Mouse (Mus musculus) hindbrain, embryonic 16.5 days (tissue): Measurements from ENCODE around the gene Stk32c. TPM values are rescaled to one million over a fixed set of nuclear protein-coding genes. Genes with fewer than 3 reads are reported as not detected.

Experiments
- ATAC-seq: fragments of 200-750 bp; cut with Nextera tagmentation; 2 replicates; pipeline ENCODE4 v1.8.0; 2017; ENCODE audit warnings: moderate TSS enrichment, moderate library complexity
- H3K27ac ChIP-seq: fragments of 300-500 bp; sonication (generic); 2 replicates; pipeline ENCODE4 v1.5.1; 2014; ENCODE audit warnings: low read depth, mild to moderate bottlenecking, control low read depth, low read length, moderate library complexity
- H3K27me3 ChIP-seq: fragments of 300-500 bp; sonication (generic); replicated peaks from 2 replicates; pipeline ENCODE4 v1.6.1; 2014; ENCODE audit warnings: low read length; ENCODE audit not compliant: control insufficient read depth, insufficient read depth
- H3K36me3 ChIP-seq: fragments of 300-500 bp; sonication (generic); 2 replicates; pipeline ENCODE4 v1.6.1; 2014; ENCODE audit warnings: mild to moderate bottlenecking, low read length, moderate library complexity, mixed read lengths; ENCODE audit not compliant: control insufficient read depth, insufficient read depth
- H3K4me1 ChIP-seq: fragments of 300-500 bp; sonication (generic); 2 replicates; pipeline ENCODE4 v1.6.1; 2014; ENCODE audit warnings: low read depth, low read length; ENCODE audit not compliant: control insufficient read depth, insufficient read depth
- H3K4me2 ChIP-seq: fragments of 300-500 bp; sonication (generic); 2 replicates; pipeline ENCODE4 v1.6.1; 2014; ENCODE audit warnings: mild to moderate bottlenecking, low read length, control low read depth, moderate library complexity
- H3K4me3 ChIP-seq: fragments of 300-500 bp; sonication (generic); 2 replicates; pipeline ENCODE4 v1.5.1; 2014; ENCODE audit warnings: mild to moderate bottlenecking, low read length, control low read depth, moderate library complexity
- H3K9ac ChIP-seq: fragments of 300-500 bp; sonication (generic); 2 replicates; pipeline ENCODE4 v1.6.1; 2014; ENCODE audit warnings: low read depth, mild to moderate bottlenecking, control low read depth, low read length, moderate library complexity
- H3K9me3 ChIP-seq: fragments of 300-500 bp; sonication (generic); 2 replicates; pipeline ENCODE4 v1.6.1; 2014; ENCODE audit warnings: mild to moderate bottlenecking, low read length, moderate library complexity; ENCODE audit not compliant: control insufficient read depth
- whole genome bisulfite sequencing: fragments of 180-500 bp; shearing (Covaris S2); extraction: QIAGEN DNeasy Blood & Tissue Kit; methylation state at CpG from one replicate; pipeline ENCODE4 v1.1.7; 2014; 5-methylcytosine and 5-hydroxymethylcytosine counted together
- polyA plus RNA-seq: library from polyadenylated mRNA; unstranded; fragments of >200 nt; fragmentation: Nextera tagmentation; extraction: Ambion mirVana; gene quantifications from 2 replicates; pipeline ENCODE4 v1.2.1, GENCODE M21; 2015

Gene Stk32c
- polyA plus RNA-seq, 1 experiment from 2014 or later = 3.0 TPM

GRCm38 (mm10) chr7:139213751-139214150, 644 bp upstream of the Stk32c start:
- Histone ChIP-seq H3K27ac (peak overlapping the region; percentile 75), H3K9me3 (no peaks in the 10 kb centered on the region), H3K36me3 (no peaks in the 10 kb centered on the region), H3K27me3 (no peaks in the 10 kb centered on the region), H3K4me1 (peaks cover 9% of the 10 kb centered on the region), H3K4me3 (peak overlapping the region; percentile 63), H3K4me2 (peak overlapping the region; percentile 73), H3K9ac (peak overlapping the region; percentile 75; the same call in 1 of the 2 replicates)
- peak; percentile 15 for ATAC-seq
- 62% methylated on average over 3 of the region's 3 CpGs for WGBS

GRCm38 (mm10) chr7:139211761-139212160, 1.3 kb downstream of the Stk32c start:
- no peak overlapping the region for H3K4me2 ChIP-seq
- peaks cover 9% of the 10 kb centered on the region for H3K4me1 ChIP-seq
- ATAC-seq = no peak
- H3K27me3 ChIP-seq = no peaks in the 10 kb centered on the region
- no peak overlapping the region for H3K9ac ChIP-seq
- no peaks in the 10 kb centered on the region for H3K36me3 ChIP-seq
- no peaks in the 10 kb centered on the region for H3K9me3 ChIP-seq
- WGBS = 83% methylated on average over 6 of the region's 6 CpGs
- H3K4me3 ChIP-seq = no peak overlapping the region
- H3K27ac ChIP-seq = no peak overlapping the region

GRCm38 (mm10) chr7:139208773-139209095, 4.4 kb downstream of the Stk32c start:
- Histone ChIP-seq H3K4me2 (no peak overlapping the region), H3K36me3 (no peaks in the 10 kb centered on the region), H3K4me1 (peaks cover 9% of the 10 kb centered on the region), H3K4me3 (no peak overlapping the region), H3K9ac (no peak overlapping the region), H3K27me3 (no peaks in the 10 kb centered on the region), H3K9me3 (no peaks in the 10 kb centered on the region), H3K27ac (no peak overlapping the region)
- WGBS = 88% methylated on average over 4 of the region's 4 CpGs
- ATAC-seq = no peak

GRCm38 (mm10) chr7:139208023-139208772, 4.9 kb downstream of the Stk32c start:
- ATAC-seq = no peak
- no peak overlapping the region for H3K4me2 ChIP-seq
- H3K36me3 ChIP-seq = no peaks in the 10 kb centered on the region
- H3K27ac ChIP-seq = no peak overlapping the region
- H3K4me3 ChIP-seq = no peak overlapping the region
- no peaks in the 10 kb centered on the region for H3K9me3 ChIP-seq
- peaks cover 5% of the 10 kb centered on the region for H3K4me1 ChIP-seq
- WGBS = 33% methylated on average over 7 of the region's 7 CpGs
- no peak overlapping the region for H3K9ac ChIP-seq
- no peaks in the 10 kb centered on the region for H3K27me3 ChIP-seq

GRCm38 (mm10) chr7:139201209-139201608, 11.9 kb downstream of the Stk32c start:
- Histone ChIP-seq H3K4me3 (no peak overlapping the region), H3K27me3 (no peaks in the 10 kb centered on the region), H3K4me1 (no peaks in the 10 kb centered on the region), H3K4me2 (no peak overlapping the region), H3K9ac (no peak overlapping the region), H3K36me3 (no peaks in the 10 kb centered on the region), H3K9me3 (no peaks in the 10 kb centered on the region), H3K27ac (no peak overlapping the region)
- WGBS = 66% methylated on average over 6 of the region's 6 CpGs
- ATAC-seq = no peak

GRCm38 (mm10) chr7:139200108-139200507, 13.0 kb downstream of the Stk32c start:
- Histone ChIP-seq H3K27me3 (no peaks in the 10 kb centered on the region), H3K4me2 (no peak overlapping the region), H3K4me1 (no peaks in the 10 kb centered on the region), H3K9me3 (no peaks in the 10 kb centered on the region), H3K27ac (no peak overlapping the region), H3K4me3 (no peak overlapping the region), H3K36me3 (no peaks in the 10 kb centered on the region), H3K9ac (0 out of 2 replicates have a peak overlapping the region, but pooled peaks have one; percentile 22)
- ATAC-seq = peak; percentile 76
- 26% methylated on average over 7 of the region's 7 CpGs for WGBS

GRCm38 (mm10) chr7:139197022-139197421, 16.1 kb downstream of the Stk32c start:
- Histone ChIP-seq H3K9ac (no peak overlapping the region), H3K4me1 (no peaks in the 10 kb centered on the region), H3K9me3 (no peaks in the 10 kb centered on the region), H3K27me3 (no peaks in the 10 kb centered on the region), H3K4me2 (no peak overlapping the region), H3K36me3 (no peaks in the 10 kb centered on the region), H3K4me3 (no peak overlapping the region), H3K27ac (no peak overlapping the region)
- WGBS = 75% methylated on average over 4 of the region's 4 CpGs
- no peak for ATAC-seq

- Histone ChIP-seq H3K27ac (no peak overlapping the region), H3K9ac (no peak overlapping the region), H3K4me1 (peaks cover 7% of the 10 kb centered on the region), H3K4me3 (no peak overlapping the region), H3K9me3 (0 out of 2 replicates have a peak, but pooled peaks cover 2% of the 10 kb centered on the region), H3K36me3 (no peaks in the 10 kb centered on the region), H3K27me3 (peaks cover 6% of the 10 kb centered on the region; the same call in 1 of the 2 replicates), H3K4me2 (no peak overlapping the region)
- 71% methylated on average over 6 of the region's 6 CpGs for WGBS
- no peak for ATAC-seq
Measured at GRCm38 (mm10) chr7:139191619-139192018, 21.5 kb downstream of the Stk32c start.

GRCm38 (mm10) chr7:139190616-139191015, 22.5 kb downstream of the Stk32c start:
- H3K36me3 ChIP-seq = no peaks in the 10 kb centered on the region
- 0 out of 2 replicates have a peak, but pooled peaks cover 2% of the 10 kb centered on the region for H3K9me3 ChIP-seq
- ATAC-seq = no peak
- H3K27me3 ChIP-seq = peaks cover 9% of the 10 kb centered on the region; the same call in 1 of the 2 replicates
- peaks cover 16% of the 10 kb centered on the region for H3K4me1 ChIP-seq
- no peak overlapping the region for H3K9ac ChIP-seq
- 98% methylated on average over 4 of the region's 4 CpGs for WGBS
- H3K27ac ChIP-seq = no peak overlapping the region
- H3K4me2 ChIP-seq = no peak overlapping the region
- H3K4me3 ChIP-seq = no peak overlapping the region
